Mouse (Mus musculus): ENCODE data around the gene Fam186a. TPM values are rescaled to one million over a fixed set of nuclear protein-coding genes. Genes with fewer than 3 reads are reported as not detected.
"Not testable (repeated sequence)": the region's sequence is repeated elsewhere in the genome, so short reads cannot be mapped to it uniquely, and the experiment has no call there.

Fam186a gene
- total RNA-seq (2022), result under 1 TPM; 0.02 to 0.07 (median 0.04) TPM

DNA sequence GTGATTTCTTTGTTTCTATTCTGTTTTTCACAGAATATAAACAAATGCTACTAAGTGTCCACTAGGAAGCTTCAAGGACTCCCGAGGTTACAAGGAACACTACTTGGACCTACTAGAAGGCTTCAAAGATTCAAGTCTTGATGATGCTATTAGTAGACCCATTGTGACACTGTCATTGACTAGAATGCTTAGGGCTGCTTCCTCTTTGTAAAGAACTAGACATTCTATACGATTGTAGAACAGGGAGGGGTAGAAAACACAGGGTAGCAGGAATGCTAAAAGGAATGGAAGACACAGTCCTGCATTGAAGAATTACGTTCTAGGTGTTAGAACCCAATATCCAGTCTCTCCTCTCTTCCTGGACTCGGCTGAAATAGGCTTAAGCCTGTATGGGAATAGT lies at the start of gene Fam186a:
Gene Fam186a (minus strand): TSS at position 101 of the 400 bp plus-strand sequence.
- DNase-seq (ENCODE audit: low spot score in 2 of 2), result no peak

DNA sequence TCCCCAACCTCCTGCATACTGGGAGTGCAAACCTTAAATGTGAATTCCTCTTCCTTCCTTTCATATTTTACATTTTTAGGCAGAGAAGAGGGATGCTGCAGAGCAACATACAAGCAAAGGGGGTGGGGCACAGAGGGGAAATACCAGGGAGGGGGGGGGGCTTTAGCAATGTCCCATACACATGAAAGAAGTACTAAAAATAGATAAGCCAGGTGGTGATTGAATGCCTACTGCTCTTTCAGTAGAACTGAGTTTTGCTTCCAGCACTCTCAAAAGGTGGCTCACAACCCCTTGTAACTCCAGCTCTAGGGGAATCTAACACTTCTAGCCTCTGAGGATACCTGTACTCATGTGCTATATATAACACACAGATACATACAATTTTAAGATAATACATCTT lies 39.3 kb upstream of the Fam186a start:
- DNase-seq (ENCODE audit: low spot score in 2 of 2), result no peak

DNA sequence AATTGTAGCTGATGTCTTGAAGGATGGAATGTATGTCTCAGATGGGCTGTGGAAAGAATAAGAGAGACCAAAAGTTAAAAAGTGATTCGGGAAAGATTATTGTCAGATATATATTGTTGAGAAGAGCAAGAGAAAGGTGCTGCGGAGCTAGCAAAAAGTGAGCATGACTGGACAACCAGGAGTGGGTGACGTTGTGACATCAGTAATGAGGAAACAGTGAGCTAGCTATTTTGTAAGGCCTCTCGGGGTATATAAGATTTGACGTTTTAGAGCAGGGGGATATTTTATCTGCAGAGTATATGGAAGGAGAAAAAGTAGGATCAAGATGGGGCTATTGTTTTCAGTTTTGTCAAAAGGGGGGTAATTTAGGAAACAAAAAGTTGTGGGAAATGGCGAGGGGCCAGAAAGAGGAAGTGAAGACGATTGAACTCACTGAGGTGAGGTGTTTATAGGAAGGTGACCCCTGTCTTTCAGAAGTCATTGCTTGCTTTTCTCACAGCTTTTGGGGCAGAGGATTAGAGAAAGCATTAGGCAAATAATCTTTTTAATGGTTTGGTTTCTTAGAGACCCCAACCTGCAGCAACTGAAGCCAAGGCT lies 37.9 kb upstream of the Fam186a start:
- no peak for DNase-seq (ENCODE audit: low spot score in 2 of 2)

DNA sequence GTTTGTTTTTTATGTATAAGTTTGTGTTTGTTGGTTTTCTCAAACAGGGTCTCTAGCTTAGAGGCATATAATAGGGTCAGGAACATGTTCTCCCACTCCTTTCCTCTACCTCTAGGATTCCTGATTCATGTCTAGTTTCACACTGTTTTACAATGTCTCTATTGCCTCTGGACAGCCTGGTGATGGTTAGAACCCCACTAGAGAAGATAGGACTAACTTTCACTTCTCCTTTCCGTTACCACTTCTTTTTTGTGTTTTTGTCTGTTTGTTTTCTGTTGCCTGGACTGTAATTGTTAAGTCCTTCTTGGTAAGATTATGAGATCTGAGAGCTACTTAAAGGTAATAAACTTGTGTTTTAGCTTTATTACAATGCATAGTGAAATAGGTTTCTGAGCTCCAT lies 32.5 kb upstream of the Fam186a start:
- DNase-seq (ENCODE audit: low spot score in 2 of 2), result no peak

DNA sequence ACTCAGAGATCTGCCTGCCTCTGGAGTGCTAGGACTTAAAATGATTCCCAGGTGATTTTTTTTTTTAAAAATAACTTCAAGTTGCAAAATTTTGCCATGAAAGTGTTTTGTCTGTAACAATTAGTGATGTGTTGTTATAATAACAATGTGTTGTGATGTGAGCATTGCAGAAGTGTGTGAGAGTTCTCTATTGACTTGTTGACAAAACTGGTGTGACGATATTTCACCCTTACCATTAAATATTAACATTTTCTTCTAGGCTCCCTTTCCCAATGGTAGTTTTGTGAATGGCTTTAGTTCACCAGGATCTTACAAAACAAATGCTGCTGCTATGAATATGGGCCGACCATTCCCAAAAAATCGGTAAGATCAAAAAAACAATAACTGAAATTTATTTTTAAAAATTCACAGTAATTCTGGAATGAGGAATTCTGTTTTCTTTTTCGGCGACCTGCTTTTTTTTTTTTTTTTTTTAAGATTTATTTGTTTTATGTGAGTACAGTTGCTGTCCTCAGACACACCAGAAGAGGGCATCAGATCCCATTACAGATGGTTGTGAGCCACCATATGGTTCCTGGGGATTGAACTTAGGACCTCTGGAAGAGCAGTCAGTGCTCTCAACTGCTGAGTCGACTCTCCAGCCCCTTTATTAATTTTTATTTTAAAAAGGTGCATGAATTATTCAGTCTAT lies 30.4 kb upstream of the Fam186a start:
- DNase-seq (ENCODE audit: low spot score in 2 of 2), result no peak

DNA sequence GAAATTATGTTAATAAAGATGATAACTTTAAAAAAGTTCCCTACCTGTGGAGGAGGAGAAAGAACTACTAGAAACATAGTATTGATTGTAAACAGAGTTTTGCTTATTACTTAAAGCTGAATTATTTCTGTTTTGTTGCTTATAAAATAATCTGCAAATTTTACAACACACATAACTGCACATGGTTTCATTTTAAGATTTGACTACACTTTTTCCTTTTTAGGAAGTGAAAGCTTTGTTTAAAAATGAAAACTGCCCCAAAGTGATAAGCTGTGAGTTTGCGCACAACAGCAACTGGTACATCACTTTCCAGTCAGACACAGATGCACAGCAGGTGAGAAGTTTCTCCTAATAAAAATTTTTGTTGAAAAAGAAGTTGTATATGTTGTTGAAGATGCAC lies 26.2 kb upstream of the Fam186a start:
- no peak for DNase-seq (ENCODE audit: low spot score in 2 of 2)

DNA sequence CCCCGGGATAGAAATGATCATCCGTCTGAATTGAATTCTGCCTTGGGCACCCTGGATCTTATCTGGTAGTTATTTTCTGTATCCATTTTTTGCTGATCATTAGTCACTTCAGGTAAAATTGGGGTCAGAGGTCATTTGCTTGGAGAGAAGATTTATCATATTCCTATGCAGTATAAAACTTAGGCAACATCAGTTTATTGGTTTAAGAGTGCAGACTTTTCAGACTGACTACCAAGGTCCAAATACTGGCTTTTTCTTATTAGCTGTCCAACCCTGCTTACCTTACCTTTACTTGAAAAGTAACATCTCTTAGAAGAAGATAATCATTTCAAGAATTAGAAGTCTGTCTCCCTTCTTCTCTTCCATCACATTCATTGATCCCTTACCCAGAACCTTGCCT lies 12.9 kb upstream of the Fam186a start:
- no peak for DNase-seq (ENCODE audit: low spot score in 2 of 2)

DNA sequence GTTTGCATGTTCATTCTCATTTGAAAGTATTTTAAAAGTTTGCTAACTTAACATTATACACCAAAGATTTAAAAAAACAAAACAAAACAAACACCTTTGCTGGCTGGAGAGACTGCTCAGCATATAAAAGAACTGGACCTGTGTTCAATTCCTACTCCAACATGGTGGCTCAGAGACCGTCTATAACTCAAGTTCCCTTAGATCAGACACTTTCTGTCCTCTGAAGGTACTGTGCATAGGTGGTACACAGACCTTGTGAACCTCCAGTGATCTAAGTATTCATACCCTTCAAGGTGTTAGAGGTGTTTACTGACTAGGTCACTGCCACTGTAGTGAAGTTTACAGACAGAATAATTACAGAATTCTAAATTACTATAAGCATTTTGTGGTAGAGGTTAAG lies 12.4 kb upstream of the Fam186a start:
- no peak for DNase-seq (ENCODE audit: low spot score in 2 of 2)

DNA sequence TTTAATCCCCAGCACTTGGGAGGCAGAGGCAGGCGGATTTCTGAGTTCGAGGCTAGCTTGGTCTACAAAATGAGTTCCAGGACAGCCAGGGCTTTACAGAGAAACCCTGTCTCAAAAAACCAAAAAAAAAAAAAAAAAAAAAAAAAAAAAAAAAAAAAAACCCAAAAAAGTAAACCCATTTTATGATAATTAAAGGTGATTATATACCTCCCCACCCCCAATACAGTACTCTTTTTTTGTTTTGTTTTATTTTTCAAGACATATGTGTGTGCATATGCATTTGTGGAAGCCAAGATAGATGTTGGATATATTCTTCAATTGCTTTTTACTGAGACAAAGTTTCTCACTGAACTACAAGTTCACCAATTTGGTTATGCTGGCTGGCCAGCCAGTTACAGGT lies 9.3 kb upstream of the Fam186a start:
- not testable (repeated sequence) for DNase-seq (ENCODE audit: low spot score in 2 of 2)

DNA sequence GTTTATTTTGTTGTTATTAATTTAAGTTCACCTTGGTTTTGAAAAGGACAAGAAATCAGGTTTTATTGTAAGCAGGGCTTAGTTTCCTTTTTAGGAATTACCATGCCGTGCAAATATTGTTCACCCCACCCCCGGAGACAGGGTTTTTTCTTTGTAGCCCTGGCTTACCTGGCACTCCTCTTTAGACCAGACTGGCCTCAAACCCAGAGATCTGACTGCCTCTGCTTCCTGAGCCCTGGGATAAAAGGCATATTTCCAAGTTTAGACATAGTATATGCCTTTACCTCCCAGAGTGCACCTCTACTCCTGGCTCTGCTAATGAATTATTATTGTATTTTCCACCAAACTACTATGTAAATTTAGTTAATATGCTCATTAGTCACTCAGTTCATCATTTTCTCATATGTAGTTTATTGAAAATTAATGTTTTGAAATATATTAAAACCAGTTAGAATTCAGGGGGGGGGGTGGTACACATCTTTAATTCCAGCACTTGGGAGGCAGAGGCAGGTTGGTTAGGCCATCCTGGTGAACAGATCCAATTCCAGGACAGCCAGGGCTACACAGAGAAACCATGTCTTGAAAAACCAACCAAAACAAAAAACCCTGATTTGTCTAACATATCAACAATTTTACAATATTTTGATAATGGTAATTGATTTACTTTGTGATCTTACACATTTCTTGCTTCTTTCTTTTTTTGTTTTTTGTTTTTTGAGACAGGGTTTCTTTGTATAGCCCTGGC lies 7.8 kb upstream of the Fam186a start:
- DNase-seq (ENCODE audit: low spot score in 2 of 2), result no peak

DNA sequence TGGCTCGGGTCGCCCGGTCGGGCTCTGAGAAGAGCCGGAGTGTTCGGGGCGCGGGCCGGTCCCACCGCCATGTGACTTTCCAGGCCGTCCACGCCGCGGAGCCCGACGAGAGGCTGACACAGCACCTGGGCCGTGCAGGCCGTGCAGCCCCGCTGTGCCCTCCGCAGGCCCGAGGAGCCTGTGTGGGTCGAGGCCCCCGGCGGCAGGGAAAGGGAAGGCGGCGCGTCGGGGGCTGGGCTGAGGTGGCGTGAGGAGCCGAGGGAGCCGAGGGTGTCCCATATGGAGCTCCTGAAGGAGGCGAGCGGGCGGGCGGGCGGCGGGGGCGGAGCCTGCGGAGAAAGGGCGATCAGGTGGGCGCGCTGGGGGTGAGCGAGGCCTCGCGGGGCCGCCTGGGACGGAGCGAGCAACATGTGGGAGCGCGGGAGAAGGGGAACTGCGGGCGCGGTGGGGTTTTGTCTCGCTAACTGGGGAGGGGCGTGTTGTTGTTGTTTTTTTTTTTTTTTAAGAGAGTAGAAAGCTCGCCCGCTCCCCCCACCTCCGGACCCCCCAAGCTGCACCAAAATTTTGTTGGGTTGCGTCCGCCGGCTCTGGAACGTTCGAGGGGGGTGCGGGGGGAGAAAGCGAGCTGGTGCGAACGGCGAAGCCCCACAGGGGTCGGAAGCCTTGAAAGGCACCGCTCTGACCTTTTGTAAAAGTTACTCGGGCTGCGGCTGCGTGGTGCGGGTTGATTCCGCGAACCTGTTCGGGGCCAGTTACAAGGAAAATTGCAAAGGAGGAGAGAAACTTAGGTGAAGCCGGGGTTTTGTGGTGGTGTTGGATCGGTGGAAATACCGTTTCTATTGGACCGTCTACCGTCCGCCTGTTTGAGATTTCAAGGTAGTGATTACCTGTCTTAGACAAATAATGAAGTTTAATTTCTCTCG lies 6.4 kb upstream of the Fam186a start:
- peak in 1 of 2 experiments; percentile 7 for DNase-seq (ENCODE audit: low spot score in 2 of 2)

DNA sequence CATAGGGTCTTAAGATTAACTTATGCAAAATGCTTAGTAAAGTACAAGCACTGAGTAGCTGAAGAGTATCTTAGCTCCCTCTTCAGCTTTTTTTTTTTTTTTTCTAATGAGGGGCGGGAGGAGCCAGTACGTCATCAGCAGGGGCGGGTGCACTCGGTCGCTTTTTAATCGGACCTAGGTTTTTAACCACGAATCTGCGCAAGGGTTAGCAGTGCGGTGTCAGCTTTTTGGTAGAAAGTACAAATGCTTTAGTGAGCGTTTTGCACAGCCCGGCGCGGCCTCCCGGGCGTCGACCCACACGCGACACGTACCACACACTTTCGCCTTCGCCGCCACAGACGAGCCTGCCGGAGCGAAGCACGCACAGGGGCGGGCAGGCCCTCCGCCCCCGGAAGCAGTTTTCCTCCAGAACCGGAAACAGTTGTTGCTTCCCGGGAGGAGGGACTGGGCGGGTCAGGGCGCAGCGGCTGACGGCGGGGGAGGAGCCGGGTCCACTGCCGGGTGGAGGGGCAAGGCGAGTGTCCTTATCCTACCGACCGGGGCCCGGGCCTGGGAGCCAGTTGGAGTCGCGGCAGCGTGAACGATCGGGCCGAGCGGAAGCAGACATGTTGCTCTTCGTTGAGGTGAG lies 5.6 kb upstream of the Fam186a start:
- peak; percentile 91 to 93 for DNase-seq (ENCODE audit: low spot score in 2 of 2)

DNA sequence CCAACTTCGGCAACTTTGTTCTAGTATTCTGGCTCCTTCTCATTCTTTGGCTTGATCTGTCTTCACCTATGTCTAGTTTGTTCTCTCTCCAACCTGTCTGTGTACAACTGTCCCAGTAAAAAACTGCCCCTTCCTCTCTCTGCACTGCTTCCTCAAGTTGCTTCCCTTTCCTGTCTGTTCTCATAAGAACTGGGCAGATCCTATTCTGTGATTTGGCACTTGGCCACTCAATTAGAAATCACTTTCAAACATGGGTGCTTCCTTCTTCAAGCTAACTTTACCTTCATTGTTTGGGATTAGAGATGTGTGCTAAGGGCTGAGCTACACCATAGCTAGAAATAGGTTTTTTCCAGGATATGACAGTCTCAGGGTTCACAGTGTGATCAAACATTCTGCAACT lies 3.7 kb upstream of the Fam186a start:
- DNase-seq (ENCODE audit: low spot score in 2 of 2), result no peak

DNA sequence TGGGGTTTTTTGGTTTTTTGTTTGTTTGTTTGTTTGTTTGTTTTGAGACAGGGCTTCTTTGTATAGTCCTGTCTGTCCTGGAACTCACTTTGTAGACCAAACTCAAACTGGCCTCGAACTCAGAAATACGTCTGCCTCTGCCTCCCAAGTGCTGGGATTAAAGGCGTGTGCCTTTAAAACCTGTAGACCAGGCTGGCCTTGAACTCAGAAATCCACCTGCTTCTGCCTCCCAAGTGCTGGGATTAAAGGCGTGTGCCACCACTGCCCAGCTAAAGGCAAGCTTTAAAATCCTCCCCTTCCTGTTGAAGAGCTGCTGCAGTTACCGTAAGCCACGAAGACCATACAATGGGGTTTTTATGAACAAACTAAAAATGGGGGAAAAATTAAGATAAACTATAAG lies 2.9 kb upstream of the Fam186a start, which contains the start of gene Larp4:
Gene Larp4 (plus strand): TSS at position 301 of the 400 bp plus-strand sequence.
- DNase-seq (ENCODE audit: low spot score in 2 of 2), result not testable (repeated sequence)

DNA sequence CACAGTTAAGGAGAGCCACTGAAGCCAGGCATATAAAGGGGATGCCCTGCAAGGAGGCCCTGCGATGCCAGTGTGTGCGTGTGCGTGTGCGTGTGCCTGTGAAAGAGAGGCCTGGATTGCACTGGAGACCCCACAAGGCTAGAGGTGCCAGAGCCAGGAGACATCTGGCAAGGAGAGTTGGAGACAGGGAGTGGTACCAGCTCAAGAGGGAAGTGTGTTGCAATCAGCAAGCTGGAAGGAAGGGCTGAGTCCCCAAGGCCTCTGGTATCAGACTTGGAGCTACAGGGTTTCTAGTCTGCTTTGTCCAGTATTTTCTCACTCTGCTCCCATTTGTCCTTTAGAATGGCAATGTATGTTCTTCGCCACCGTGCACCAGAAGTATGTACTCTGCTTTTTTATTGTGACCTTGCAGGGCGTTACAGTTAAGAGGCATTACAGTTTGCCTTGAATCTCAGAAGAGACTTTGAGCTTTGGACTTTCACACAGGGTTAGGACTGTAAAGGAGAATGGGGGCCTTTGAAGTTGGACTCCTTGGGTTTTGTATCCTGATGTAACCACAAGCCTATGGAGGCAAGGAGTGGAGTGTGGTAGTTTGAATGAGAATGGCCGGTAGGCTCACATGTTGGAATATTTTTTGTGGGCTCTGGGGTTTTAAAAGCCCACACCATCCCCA lies 1.6 kb downstream of the Fam186a start:
- no peak for DNase-seq (ENCODE audit: low spot score in 2 of 2)

DNA sequence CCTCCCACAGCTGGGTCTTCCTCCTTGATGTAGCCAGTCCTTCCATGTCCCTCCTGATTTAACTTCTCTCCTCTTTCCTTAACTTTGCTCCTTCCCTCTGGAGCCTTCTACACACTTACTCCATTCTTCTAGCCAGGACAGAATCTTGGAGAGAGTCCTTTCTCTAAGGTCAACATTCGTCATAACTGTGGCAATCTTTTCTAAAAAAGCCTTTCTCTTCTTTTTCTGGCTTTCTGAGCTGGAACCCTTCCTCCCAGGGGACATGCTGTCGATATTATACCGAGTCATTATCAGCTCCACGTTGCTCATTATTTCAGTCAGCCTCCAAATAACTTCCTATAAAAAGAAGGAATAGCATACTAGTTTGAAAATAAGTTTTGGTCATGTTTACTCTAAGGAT lies 11.5 kb downstream of the Fam186a start:
- DNase-seq (ENCODE audit: low spot score in 2 of 2), result no peak

DNA sequence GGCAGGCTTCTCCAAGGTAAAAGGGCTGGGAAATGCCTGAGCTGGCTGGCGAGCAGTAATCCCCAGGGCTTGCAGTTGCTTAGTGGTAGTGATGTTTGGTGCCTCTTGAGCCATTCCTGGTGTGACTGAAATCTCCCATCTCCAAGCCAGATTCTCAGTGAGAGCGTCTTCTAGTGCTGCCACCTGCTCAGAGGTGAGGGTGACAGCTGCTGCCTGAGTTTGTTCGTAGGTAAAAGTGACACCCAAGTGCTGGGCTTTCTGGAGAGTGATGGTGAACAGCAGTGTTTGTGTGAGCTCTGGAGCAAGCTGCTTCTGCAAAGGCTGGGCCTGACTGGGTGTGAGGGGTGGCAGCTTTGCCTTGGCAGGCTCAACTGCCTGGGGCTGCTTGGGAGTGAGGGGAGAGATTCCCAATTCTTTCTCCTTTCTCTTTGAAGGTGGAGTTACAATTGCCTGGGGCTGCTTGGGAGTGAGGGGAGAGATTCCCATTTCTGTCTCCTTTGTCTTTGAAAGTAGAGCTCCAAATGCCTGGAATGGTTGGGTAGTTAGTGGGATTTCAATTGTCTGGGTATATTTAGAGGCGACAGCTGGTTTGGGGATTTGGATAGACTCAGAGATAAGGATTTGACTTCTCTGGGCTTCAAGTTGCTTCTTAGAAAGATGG lies 25.8 kb downstream of the Fam186a start:
- no peak for DNase-seq (ENCODE audit: low spot score in 2 of 2)

DNA sequence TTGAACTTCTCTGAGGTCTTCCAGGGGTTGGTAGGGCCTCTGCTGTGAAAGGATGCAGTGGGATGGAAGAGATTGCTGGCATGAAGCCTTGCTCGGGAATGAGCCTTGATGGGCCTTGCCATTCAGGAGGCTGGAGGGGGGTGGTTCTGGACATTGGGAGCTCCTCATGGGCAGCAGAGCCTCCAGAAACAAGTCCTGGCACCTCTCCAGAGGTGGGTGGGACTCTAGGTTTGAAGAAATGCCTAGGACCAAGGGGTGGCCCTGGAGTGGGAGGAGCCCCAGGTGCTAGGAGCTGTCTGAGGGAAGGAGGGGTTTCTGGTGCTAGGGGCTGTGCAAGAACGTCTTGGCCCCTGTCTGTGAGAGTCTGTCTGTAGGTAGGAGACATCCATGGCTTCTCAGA lies 26.4 kb downstream of the Fam186a start:
- no peak for DNase-seq (ENCODE audit: low spot score in 2 of 2)

DNA sequence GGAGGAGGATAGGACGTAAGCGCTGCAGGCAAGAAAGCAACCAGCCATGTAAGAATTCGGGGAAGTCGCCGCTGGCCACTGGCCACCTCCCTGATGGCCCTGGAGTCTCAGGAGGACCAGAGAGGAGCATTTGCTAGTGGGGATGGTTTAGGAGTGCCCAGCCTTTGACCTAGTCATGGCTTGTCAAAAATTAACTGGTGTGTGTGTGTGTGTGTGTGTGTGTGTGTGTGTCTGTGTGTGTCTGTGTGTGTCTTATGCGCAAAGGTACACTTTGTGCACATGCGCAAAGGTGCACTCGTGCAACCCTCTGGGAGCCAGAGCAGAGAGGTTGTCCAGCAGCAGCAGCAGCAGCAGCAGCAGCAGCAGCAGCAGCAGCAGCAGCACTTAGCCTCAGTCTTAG lies 29.0 kb downstream of the Fam186a start:
- no peak for DNase-seq (ENCODE audit: low spot score in 2 of 2)

DNA sequence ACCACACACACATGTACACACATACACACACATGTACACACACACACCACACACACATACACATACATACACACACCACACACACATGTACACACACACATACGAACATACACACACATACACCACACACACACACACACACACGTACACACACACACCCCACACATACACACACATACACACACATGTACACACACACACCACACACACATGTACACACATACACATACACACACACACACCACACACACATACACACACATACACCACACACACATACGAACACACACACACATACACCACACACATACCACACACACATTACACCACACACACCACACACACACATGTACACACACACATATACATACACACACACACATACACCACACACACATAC lies 30.2 kb downstream of the Fam186a start:
- no peak for DNase-seq (ENCODE audit: low spot score in 2 of 2)

All from left cerebral cortex, adult 8-10 months (tissue).